Mouse (Mus musculus) heart, adult 2 months (tissue): ENCODE results near the gene Rho.

ENCODE experiments used
- CTCF ChIP-seq: fragments of 200-600 bp; IDR thresholded peaks from 2 replicates; pipeline ENCODE4 v1.8.1; 2022; ENCODE audit warnings: antibody characterized with exemption, mild to moderate bottlenecking, moderate library complexity
- POLR2A ChIP-seq: fragments of 200-500 bp; IDR thresholded peaks from 2 replicates; pipeline ENCODE4 v1.6.1; 2011; ENCODE audit warnings: mild to moderate bottlenecking, low read depth, low read length, control low read depth; ENCODE audit not compliant: insufficient read depth

DNA sequence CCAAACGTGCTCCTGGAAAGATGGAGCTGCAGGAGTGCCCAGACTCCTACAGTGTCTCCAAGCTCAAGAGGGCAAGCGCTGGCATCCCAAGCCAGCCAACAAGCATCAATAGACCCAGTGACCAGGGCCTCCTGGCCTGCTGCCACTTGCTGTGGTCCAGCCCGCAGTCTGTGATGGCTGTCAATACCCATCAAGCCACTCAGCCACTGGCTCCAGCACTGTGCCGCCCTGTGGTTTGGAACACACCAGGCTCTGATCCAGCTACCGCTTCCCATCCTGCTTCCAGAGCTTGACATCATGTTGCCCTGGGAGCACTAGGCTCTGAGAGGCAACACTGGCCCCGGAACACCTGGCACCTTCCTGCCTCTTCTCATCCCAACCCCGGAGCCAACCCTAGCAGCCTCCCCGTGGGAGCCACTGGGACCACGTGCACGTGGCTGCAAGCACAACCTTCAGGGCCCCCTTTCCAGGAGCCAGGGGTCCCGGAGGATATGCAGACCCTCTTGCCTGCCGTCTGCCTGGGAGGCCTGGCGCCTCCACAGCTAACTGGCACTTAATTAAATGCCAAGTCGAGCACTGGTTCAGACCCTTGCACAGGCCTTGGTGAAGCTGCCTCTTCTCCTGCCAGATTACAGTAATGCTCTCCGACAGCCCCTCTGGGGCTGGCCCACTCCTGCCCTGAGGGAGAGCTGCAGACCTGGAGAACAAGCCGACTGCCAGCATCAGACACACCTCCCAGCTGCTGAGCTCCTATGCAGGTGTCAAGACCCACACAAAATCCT is 42.5 kb downstream of the Rho start:
- TF ChIP-seq CTCF (no peak), POLR2A (no peak)
